Mouse (Mus musculus) lung, embryonic 16.5 days (tissue): ENCODE results near the gene Pygm. TPM values are rescaled to one million over a fixed set of nuclear protein-coding genes. Genes with fewer than 3 reads are reported as not detected.
A peak's percentile ranks its signal among the peaks of the same experiment; 100 is the strongest.

Source experiments
- ATAC-seq: fragments of 200-750 bp; cut with Nextera tagmentation; 2 replicates; pipeline ENCODE4 v1.8.0; 2017; ENCODE audit warnings: low read depth, mild to moderate bottlenecking, moderate library complexity
- H3K27ac ChIP-seq: fragments of 300-500 bp; sonication (generic); 2 replicates; pipeline ENCODE4 v1.5.1; 2014; ENCODE audit warnings: mild to moderate bottlenecking, control low read depth, low read length
- H3K27me3 ChIP-seq: fragments of 300-500 bp; sonication (generic); 2 replicates; pipeline ENCODE4 v1.6.1; 2014; ENCODE audit warnings: low read depth, low read length, mixed read lengths; ENCODE audit not compliant: control insufficient read depth, insufficient read depth
- H3K36me3 ChIP-seq: fragments of 300-500 bp; sonication (generic); 2 replicates; pipeline ENCODE4 v1.6.1; 2014; ENCODE audit warnings: low read length; ENCODE audit not compliant: control insufficient read depth, insufficient read depth
- H3K4me1 ChIP-seq: fragments of 300-500 bp; sonication (generic); replicated peaks from 2 replicates; pipeline ENCODE4 v1.6.1; 2014; ENCODE audit warnings: low read length, mixed read lengths; ENCODE audit not compliant: control insufficient read depth, insufficient read depth
- H3K4me2 ChIP-seq: fragments of 300-500 bp; sonication (generic); 2 replicates; pipeline ENCODE4 v1.6.1; 2014; ENCODE audit warnings: low read depth, low read length, control low read depth
- H3K4me3 ChIP-seq: fragments of 300-500 bp; sonication (generic); 2 replicates; pipeline ENCODE4 v1.5.1; 2014; ENCODE audit warnings: mild to moderate bottlenecking, low read length, control low read depth
- H3K9ac ChIP-seq: fragments of 300-500 bp; sonication (generic); 2 replicates; pipeline ENCODE4 v1.6.1; 2014; ENCODE audit warnings: low read length, control low read depth
- H3K9me3 ChIP-seq: fragments of 300-500 bp; sonication (generic); 2 replicates; pipeline ENCODE4 v1.6.1; 2016; ENCODE audit warnings: low read length; ENCODE audit not compliant: control insufficient read depth
- WGBS: fragments of 180-500 bp; shearing (Covaris S2); extraction: QIAGEN DNeasy Blood & Tissue Kit; methylation state at CpG from one replicate; pipeline ENCODE4 v1.1.7; 2014; 5-methylcytosine and 5-hydroxymethylcytosine counted together
- polyA plus RNA-seq: library from polyadenylated mRNA; unstranded; fragments of >200 nt; fragmentation: Nextera tagmentation; extraction: Ambion mirVana; gene quantifications from 2 replicates; pipeline ENCODE4 v1.2.1, GENCODE M21; 2015

Pygm gene
- polyA plus RNA-seq, result 28.6 and 36.1 TPM in 2 replicates

DNA sequence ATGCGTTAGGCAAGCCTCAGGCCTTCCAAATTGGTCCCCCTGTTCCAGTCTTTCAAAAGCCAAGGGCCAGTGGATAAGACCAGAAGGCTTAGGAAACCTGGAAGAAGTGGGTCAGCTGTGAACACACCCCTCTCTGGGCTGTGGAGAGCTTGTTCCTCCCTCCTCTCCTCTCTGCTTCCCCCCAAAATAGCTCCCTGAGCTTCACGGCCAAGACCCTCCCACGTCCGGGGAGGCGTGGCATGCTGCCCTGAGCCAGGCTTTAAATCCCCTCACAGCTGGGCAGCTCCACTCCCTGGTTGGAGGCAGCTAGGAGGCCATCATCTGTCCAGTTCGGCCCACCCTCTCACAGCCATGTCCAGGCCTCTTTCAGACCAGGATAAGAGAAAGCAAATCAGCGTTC is at the start of gene Pygm:
TSS of gene Pygm (plus strand) at position 272 of the 400 bp plus-strand sequence.
- H3K27me3 ChIP-seq, result no peaks in the 10 kb centered on the region
- H3K36me3 ChIP-seq, result peaks cover 2% of the 10 kb centered on the region; the same call in 1 of the 2 replicates
- H3K27ac ChIP-seq, result peak within 1 kb of the TSS; percentile 67
- H3K9me3 ChIP-seq, result no peaks in the 10 kb centered on the region
- 14% methylated on average over 7 of the region's 7 CpGs for WGBS
- ATAC-seq, result peak; percentile 86
- H3K4me2 ChIP-seq, result peak within 1 kb of the TSS; percentile 41
- peaks cover 19% of the 10 kb centered on the region for H3K4me1 ChIP-seq
- H3K9ac ChIP-seq, result peak within 1 kb of the TSS; percentile 33
- peak within 1 kb of the TSS; percentile 1; the same call in 1 of the 2 replicates for H3K4me3 ChIP-seq

- H3K4me3 ChIP-seq, result peak within 1 kb of the TSS; percentile 96
- peak within 1 kb of the TSS; percentile 91 for H3K9ac ChIP-seq
- H3K4me1 ChIP-seq, result peaks cover 23% of the 10 kb centered on the region
- peak within 1 kb of the TSS; percentile 97 for H3K4me2 ChIP-seq
- no peaks in the 10 kb centered on the region for H3K27me3 ChIP-seq
- H3K36me3 ChIP-seq, result peaks cover 22% of the 10 kb centered on the region
- no peaks in the 10 kb centered on the region for H3K9me3 ChIP-seq
- peak within 1 kb of the TSS; percentile 85 for H3K27ac ChIP-seq
- ATAC-seq, result peak; percentile 96
- under 1% methylated on average over 43 of the region's 43 CpGs for WGBS
Observed at GRCm38 (mm10) chr19:6334673-6335457, 49.3 kb upstream of the Pygm start, which contains the start of gene Men1. TSS of gene Men1 (plus strand) at chr19:6334979.

DNA sequence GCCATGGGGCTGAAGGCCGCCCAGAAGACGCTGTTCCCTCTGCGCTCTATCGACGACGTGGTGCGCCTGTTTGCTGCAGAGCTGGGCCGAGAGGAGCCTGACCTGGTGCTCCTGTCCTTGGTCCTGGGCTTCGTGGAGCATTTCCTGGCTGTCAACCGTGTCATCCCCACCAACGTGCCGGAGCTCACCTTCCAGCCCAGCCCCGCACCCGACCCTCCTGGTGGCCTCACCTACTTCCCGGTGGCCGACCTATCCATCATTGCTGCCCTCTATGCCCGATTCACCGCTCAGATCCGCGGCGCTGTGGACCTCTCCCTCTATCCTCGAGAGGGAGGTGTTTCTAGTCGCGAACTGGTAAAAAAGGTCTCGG is 48.8 kb upstream of the Pygm start:
- Histone ChIP-seq H3K4me1 (peaks cover 26% of the 10 kb centered on the region), H3K27ac (peak overlapping the region; percentile 73), H3K27me3 (no peaks in the 10 kb centered on the region), H3K9ac (peak overlapping the region; percentile 91), H3K9me3 (no peaks in the 10 kb centered on the region), H3K36me3 (peaks cover 26% of the 10 kb centered on the region), H3K4me2 (peak overlapping the region; percentile 97), H3K4me3 (peak overlapping the region; percentile 96)
- WGBS, result 1% methylated on average over 24 of the region's 25 CpGs
- ATAC-seq, result no peak

GRCm38 (mm10) chr19:6336920-6337319 is 47.3 kb upstream of the Pygm start:
- Histone ChIP-seq H3K27me3 (no peaks in the 10 kb centered on the region), H3K4me2 (peak overlapping the region; percentile 97; the same call in 1 of the 2 replicates), H3K9me3 (no peaks in the 10 kb centered on the region), H3K36me3 (peaks cover 26% of the 10 kb centered on the region), H3K4me3 (no peak overlapping the region), H3K4me1 (peaks cover 26% of the 10 kb centered on the region), H3K9ac (peak overlapping the region; percentile 91), H3K27ac (no peak overlapping the region)
- WGBS, result 91% methylated on average over 10 of the region's 10 CpGs
- ATAC-seq, result no peak

- no peaks in the 10 kb centered on the region for H3K9me3 ChIP-seq
Observed at GRCm38 (mm10) chr19:6338171-6338570, 46.0 kb upstream of the Pygm start.

GRCm38 (mm10) chr19:6338716-6339115 is 45.5 kb upstream of the Pygm start:
- Histone ChIP-seq H3K27me3 (no peaks in the 10 kb centered on the region), H3K4me1 (peaks cover 26% of the 10 kb centered on the region), H3K9ac (no peak overlapping the region), H3K4me2 (no peak overlapping the region), H3K4me3 (no peak overlapping the region), H3K36me3 (peaks cover 26% of the 10 kb centered on the region), H3K27ac (no peak overlapping the region), H3K9me3 (no peaks in the 10 kb centered on the region)
- no peak for ATAC-seq
- WGBS, result 75% methylated on average over 11 of the region's 11 CpGs

More at GRCm38 (mm10) chr19:6338171-6338570, 46.0 kb upstream of the Pygm start:
- Histone ChIP-seq H3K4me1 (peaks cover 26% of the 10 kb centered on the region), H3K27ac (no peak overlapping the region), H3K36me3 (peaks cover 26% of the 10 kb centered on the region), H3K4me3 (no peak overlapping the region), H3K27me3 (no peaks in the 10 kb centered on the region), H3K4me2 (no peak overlapping the region), H3K9ac (no peak overlapping the region)
- 90% methylated on average over 7 of the region's 7 CpGs for WGBS
- ATAC-seq, result no peak

- H3K36me3 ChIP-seq, result peaks cover 26% of the 10 kb centered on the region
- H3K9me3 ChIP-seq, result no peaks in the 10 kb centered on the region
- no peak overlapping the region for H3K4me3 ChIP-seq
- peaks cover 25% of the 10 kb centered on the region for H3K4me1 ChIP-seq
- no peak overlapping the region for H3K9ac ChIP-seq
- H3K27me3 ChIP-seq, result no peaks in the 10 kb centered on the region
- 90% methylated on average over 6 of the region's 6 CpGs for WGBS
- ATAC-seq, result no peak
- no peak overlapping the region for H3K27ac ChIP-seq
- no peak overlapping the region for H3K4me2 ChIP-seq
Observed at GRCm38 (mm10) chr19:6339191-6339590, 45.0 kb upstream of the Pygm start.

GRCm38 (mm10) chr19:6339890-6340504 is 44.2 kb upstream of the Pygm start:
- Histone ChIP-seq H3K9me3 (no peaks in the 10 kb centered on the region), H3K9ac (peak overlapping the region; percentile 34; the same call in 1 of the 2 replicates), H3K27me3 (no peaks in the 10 kb centered on the region), H3K4me1 (peaks cover 21% of the 10 kb centered on the region), H3K4me3 (peak overlapping the region; percentile 68), H3K27ac (peak overlapping the region; percentile 74), H3K4me2 (peak overlapping the region; percentile 96), H3K36me3 (peaks cover 26% of the 10 kb centered on the region)
- ATAC-seq, result no peak
- 65% methylated on average over 15 of the region's 15 CpGs for WGBS
